Comparison of ENCODE assay signal across 9 mouse cellular contexts in genomic region chr10:76728369-76728768, GRCm38 (mm10). TPM values are rescaled to one million over a fixed set of nuclear protein-coding genes. Genes with fewer than 3 reads are reported as not detected.
DNase-seq lines count a peak whose midpoint lies in the region; ATAC-seq and TF ChIP-seq lines count a peak whose summit lies in the region.
"Had no signal": no experiment of that assay in that cellular context is flagged by ENCODE, and none has a peak within 500 bp of the region (broad histone marks: within the 10 kb centered on the region; RNA-seq: fewer than 3 reads in every experiment).

No protein-coding gene starts in this region.

- no peaks in the 10 kb centered on the region for H3K9me3 ChIP-seq in kidney, embryonic 15.5 days (replicated peaks)
- H3K9me3 ChIP-seq in lung, embryonic 15.5 days = no peaks in the 10 kb centered on the region

- H3K4me1 ChIP-seq in kidney, embryonic 15.5 days = peaks cover 28% of the 10 kb centered on the region
- H3K4me1 ChIP-seq in lung, embryonic 15.5 days = peaks cover 50% of the 10 kb centered on the region
- H3K4me1 ChIP-seq in small intestine, adult 2 months (ENCODE audit: control insufficient read depth, insufficient read depth, insufficient read length, low read length) = no peaks in the 10 kb centered on the region

- TF ChIP-seq CTCF in small intestine, adult 2 months (IDR thresholded peaks at IDR 0.05; ENCODE audit: extremely low read depth, insufficient read length, insufficient replicate concordance, low read depth, low read length) = peak; percentile 56; the same call in 1 of the 2 replicates

- no peak overlapping the region for H3K9ac ChIP-seq in kidney, embryonic 15.5 days
- no peak overlapping the region for H3K9ac ChIP-seq in lung, embryonic 15.5 days

- H3K27ac ChIP-seq in kidney, embryonic 15.5 days = no peak overlapping the region
- peak overlapping the region; percentile 19; the same call in 1 of the 2 replicates for H3K27ac ChIP-seq in lung, embryonic 15.5 days
- H3K27ac ChIP-seq in small intestine, adult 2 months (ENCODE audit: insufficient read depth, low read depth, low read length) = no peak overlapping the region

- ATAC-seq in kidney, embryonic 15.5 days (replicated peaks; ENCODE audit: low FRiP score) = no peak
- no peak for ATAC-seq in lung, embryonic 15.5 days (ENCODE audit: borderline replicate concordance, extremely low read depth, low FRiP score, low TSS enrichment)

- no peaks in the 10 kb centered on the region for H3K36me3 ChIP-seq in kidney, embryonic 15.5 days
- peaks cover under 1% of the 10 kb centered on the region; the same call in 1 of the 2 replicates for H3K36me3 ChIP-seq in lung, embryonic 15.5 days
- H3K36me3 ChIP-seq in small intestine, adult 2 months (ENCODE audit: control insufficient read depth, insufficient read depth, low read length) = no peaks in the 10 kb centered on the region

- H3K27me3 ChIP-seq in kidney, embryonic 15.5 days = no peaks in the 10 kb centered on the region
- no peaks in the 10 kb centered on the region for H3K27me3 ChIP-seq in lung, embryonic 15.5 days
- H3K27me3 ChIP-seq in small intestine, adult 2 months (ENCODE audit: control insufficient read depth, insufficient read depth, low read length) = peaks cover 2% of the 10 kb centered on the region; the same call in 1 of the 2 replicates

- no peak; the same call in 1 of the 2 replicates for TF ChIP-seq POLR2A in small intestine, adult 2 months (IDR thresholded peaks at IDR 0.05; ENCODE audit: low read depth, low read length)

- H3K4me2 ChIP-seq in kidney, embryonic 15.5 days = peak overlapping the region; percentile 38
- no peak overlapping the region for H3K4me2 ChIP-seq in lung, embryonic 15.5 days

- whole genome bisulfite sequencing in kidney, embryonic 15.5 days = 20% methylated on average over 11 of the region's 11 CpGs
- WGBS in lung, embryonic 15.5 days = 17% methylated on average over 11 of the region's 11 CpGs
- WGBS in small intestine, adult 2 months = 21% methylated on average over 11 of the region's 11 CpGs

- H3K4me3 ChIP-seq in kidney, embryonic 15.5 days (replicated peaks) = no peak overlapping the region
- no peak overlapping the region for H3K4me3 ChIP-seq in lung, embryonic 15.5 days
- no peak overlapping the region for H3K4me3 ChIP-seq in small intestine, adult 2 months (ENCODE audit: low read depth, low read length)

- DNase-seq in 3134 (ENCODE audit: extremely low read depth, insufficient read length, low spot score) (peak; percentile 62), ES-CJ7 (ENCODE audit: low read depth, low spot score) (peak; percentile 78)
- DNase-seq in cerebellum, postnatal 36 days = peak; percentile 36 to 53
- DNase-seq in gastrocnemius, postnatal 4 days (ENCODE audit: low spot score in 2 of 2) = peak; percentile 90 to 93
- DNase-seq in spleen, postnatal 36 days (ENCODE audit: low spot score in 2 of 2) = no peak

RNA-seq across cellular contexts. Expression of gene Col6a1, which starts 2.4 kb away (rescaled TPM):
- total RNA-seq in gastrocnemius, postnatal 4 days (2021) = 100 to 1,000 TPM; 628 to 701 TPM
- 75.3 and 112 TPM in 2 replicates for polyA plus RNA-seq in kidney, embryonic 15.5 days (2015; fragmentation: Nextera tagmentation; extraction: Ambion mirVana)
- 284 and 300 TPM in 2 replicates for polyA plus RNA-seq in lung, embryonic 15.5 days (2015; fragmentation: Nextera tagmentation; extraction: Ambion mirVana)
- polyA plus RNA-seq in small intestine, adult 2 months (2012; rRNA removed) = 48.0 and 106 TPM in 2 replicates
- total RNA-seq: hematopoietic stem cell, adult 5-6 weeks had no signal

Comparison
In these comparisons a context has a peak if more than half of its experiments do, and no peak if none do; other contexts are left out.
1. DNase-seq: peak in 3134 (single experiment), ES-CJ7 (single experiment), cerebellum, postnatal 36 days (2 of 2) and gastrocnemius, postnatal 4 days (2 of 2); none in spleen, postnatal 36 days (0 of 2).